Mouse (Mus musculus): Measurements from ENCODE around the gene Serpina3i.
"Not testable (repeated sequence)": the region's sequence is repeated elsewhere in the genome, so short reads cannot be mapped to it uniquely, and the experiment has no call there.

The Serpina3i gene

GRCm38 (mm10) chr12:104262863-104263262 lies at the start of gene Serpina3i:
Serpina3i (plus strand) TSS chr12:104263122.
- DNase-seq, result peak; percentile 27

DNA sequence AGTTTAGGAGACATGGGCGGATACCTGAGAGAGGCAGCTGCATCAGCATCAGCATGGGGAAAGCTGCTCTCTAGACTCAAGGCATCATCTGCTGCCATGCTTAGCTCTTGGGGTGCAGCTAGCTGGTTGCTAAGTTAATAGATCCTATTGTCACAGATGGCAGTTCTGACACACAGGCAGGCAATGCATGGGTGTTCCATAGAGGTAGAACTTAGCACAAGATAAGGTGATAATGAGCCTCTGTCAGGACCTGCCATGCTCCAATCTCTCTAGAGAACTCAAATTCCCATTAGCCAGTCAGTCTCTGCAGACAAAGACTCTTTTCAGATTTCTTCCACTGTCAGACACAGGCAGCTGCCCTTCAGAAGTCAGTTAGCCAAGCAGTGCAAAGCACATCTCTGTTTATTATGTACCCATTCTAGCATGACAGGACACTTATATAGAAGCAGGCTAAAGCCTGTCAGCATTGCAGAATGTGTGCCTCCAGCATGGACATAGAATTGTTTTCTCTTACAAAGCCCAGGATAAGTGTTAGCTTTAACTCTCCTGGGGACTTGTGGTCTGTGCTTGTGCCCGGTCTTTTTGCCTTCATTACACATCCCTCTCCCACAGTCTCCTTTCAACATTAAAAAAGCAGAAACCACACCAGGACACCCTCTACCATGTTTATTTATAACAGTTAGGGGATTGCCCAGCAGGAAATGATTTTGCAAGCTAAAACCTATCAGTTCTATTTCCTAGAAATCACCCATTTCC lies 49.1 kb upstream of the Serpina3i start:
- no peak for DNase-seq

- no peak for DNase-seq
Measured at GRCm38 (mm10) chr12:104214445-104214753, 48.5 kb upstream of the Serpina3i start, which contains the start of gene Serpina3f. Serpina3f (plus strand) TSS chr12:104214544.

- DNase-seq, result no peak
Measured at GRCm38 (mm10) chr12:104215249-104215648, 47.7 kb upstream of the Serpina3i start.

GRCm38 (mm10) chr12:104221616-104222015 lies 41.3 kb upstream of the Serpina3i start:
- no peak for DNase-seq

DNA sequence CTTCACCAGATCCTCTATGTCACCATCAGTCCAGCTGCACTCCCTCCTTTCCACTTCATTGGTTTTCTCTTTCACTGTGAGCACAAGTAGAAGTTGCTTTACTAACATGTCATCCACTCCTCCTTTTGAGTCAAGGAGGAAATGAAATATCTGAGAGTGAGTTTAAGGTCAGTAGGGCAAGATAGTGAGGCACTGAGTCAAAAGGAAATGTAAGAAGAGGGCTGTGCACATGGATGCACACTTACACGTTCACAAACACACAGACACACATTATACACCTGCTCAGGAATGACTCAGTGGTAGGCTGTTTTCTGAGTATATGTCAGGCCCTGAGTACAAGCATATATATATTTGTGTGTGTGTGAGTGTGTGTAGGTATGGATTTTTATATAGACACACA lies 39.2 kb upstream of the Serpina3i start:
- DNase-seq, result no peak

DNA sequence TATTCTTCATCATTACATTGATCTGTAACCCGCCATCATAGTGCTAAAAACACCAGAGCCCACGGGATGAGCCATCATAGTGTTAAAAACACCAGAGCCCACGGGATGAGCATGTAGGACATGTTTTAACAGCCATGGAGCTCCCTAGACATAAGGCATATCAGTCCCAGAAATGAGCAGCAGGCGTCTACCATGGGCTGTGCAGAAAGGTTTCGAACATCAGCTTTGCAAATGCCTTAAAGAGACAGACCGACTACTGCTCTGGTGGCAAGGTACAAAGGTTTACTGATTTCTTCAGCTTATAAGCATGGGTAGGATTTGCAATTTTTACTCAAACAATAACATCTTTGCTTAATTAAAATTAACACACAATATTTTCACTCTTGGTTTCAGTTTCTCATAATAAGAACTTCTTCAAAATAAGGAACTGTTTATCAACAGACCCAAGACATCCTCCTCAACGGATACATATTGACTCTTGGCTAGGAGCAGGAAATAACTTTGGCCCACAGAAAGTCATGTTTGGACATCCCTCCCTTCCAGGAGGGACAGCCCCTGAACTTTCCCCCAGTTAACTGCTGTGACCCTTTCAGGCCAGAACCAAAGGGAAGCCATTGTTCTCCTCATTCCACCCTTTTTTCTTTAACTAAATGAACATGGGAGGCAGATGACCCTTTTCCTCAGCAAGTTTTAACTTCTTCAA lies 38.2 kb upstream of the Serpina3i start:
- DNase-seq, result peak; percentile 27

DNA sequence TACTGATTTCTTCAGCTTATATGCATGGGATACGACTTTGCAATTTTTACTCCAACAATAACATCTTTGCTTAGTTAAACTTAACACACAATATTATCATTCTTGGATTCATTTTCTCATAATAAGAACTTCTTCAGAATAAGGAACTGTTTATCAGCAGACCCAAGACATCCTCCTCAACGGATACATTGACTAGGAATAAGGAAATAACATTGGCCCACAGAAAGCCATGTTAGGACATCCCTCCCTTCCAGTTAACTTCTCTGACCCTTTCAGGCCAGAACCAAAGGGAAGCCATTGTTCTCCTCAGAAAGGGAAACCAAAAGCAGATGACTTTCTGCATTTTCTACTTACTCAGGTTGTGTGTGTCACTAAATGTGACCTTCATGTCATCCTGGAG lies 32.2 kb upstream of the Serpina3i start:
- no peak for DNase-seq

- DNase-seq, result no peak
Measured at GRCm38 (mm10) chr12:104235915-104236314, 27.0 kb upstream of the Serpina3i start, which contains the start of gene Serpina3g. Serpina3g (plus strand) TSS chr12:104236245.

GRCm38 (mm10) chr12:104238048-104238447 lies 24.9 kb upstream of the Serpina3i start:
- DNase-seq, result not testable (repeated sequence)

DNA sequence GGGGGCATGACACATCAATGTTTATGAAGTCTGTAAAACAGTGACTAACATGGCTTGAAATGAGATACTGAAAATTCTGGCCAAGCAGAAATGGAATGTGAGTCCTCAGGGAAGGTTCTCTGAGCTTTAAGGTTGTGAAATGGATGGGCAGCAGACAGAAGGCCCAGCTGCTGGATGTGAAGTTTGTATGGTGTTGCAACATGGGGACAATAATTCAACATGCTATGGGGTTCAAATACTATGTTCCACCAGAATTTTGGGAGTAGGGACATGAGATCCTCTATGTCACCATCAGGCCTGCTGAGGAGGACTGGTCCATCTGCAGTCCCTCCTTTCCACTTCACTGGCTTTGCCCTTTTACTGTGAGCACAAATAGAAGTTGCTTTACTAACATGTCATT lies 19.6 kb upstream of the Serpina3i start:
- DNase-seq, result peak; percentile 13

DNA sequence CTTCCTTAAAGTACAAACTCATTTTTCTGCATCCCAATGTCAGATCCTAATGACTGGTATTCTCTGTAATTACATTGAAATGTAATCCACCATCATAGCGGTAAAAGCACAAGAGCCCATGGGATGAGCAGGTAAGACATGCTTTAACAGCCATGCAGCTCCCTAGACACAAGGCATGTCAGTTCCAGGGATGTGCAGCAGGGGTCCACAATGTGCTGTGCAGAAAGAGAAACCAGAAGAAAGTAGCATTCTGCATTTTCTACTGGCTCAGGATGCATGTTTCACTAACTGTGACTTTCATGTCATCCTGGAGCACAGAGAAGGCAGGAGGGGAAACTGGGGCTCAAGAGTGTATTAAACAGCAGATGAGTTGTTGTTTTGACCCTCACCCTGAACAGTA lies 17.8 kb upstream of the Serpina3i start:
- DNase-seq, result no peak

DNA sequence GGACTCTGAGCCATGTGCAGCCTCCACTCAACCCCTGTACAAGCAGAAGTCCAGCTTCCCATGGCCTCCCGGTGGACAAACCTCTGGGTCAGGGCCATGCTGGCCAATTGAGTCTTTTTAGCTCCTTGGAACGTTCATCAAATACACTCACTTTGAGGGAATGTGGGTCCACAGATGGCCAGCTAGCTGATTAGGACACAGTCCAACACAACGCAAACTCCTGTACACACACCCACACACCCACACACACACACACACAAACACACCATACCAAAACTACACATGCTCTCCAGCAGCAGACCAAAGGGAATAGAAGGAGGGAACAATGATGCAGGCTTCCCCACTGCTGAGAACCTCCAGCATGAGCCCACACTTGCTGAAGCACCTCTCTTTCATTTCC lies 17.3 kb upstream of the Serpina3i start:
- DNase-seq, result no peak

- no peak for DNase-seq
Measured at GRCm38 (mm10) chr12:104247553-104248002, 15.3 kb upstream of the Serpina3i start.

GRCm38 (mm10) chr12:104248231-104248630 lies 14.7 kb upstream of the Serpina3i start:
- DNase-seq, result no peak

- no peak for DNase-seq
Measured at GRCm38 (mm10) chr12:104261041-104261440, 1.9 kb upstream of the Serpina3i start.

GRCm38 (mm10) chr12:104266374-104266773 lies 3.5 kb downstream of the Serpina3i start:
- DNase-seq, result no peak

GRCm38 (mm10) chr12:104278216-104279055 lies 15.5 kb downstream of the Serpina3i start:
- DNase-seq, result no peak

- DNase-seq, result no peak
Measured at GRCm38 (mm10) chr12:104279056-104279435, 16.1 kb downstream of the Serpina3i start.

GRCm38 (mm10) chr12:104283380-104283779 lies 20.5 kb downstream of the Serpina3i start:
- no peak for DNase-seq

DNA sequence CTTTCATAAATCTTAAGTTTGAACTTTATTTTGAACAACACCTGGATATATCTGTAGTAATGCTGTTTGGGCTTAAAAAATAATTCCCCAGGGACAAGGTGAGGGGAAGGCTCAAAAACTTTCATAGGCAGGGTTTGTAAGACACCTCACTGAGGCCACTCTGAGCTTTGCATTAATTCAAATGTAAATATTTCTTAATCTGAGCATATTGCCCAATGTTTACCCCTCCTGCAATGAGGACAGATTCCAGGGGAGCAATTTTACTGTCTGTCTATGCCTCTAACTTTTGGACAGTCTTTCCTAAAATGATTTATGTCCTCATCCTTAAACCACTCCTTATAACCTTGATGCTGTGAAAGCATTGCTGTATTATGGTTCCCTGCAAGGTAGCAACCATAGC lies 25.4 kb downstream of the Serpina3i start:
- no peak for DNase-seq

GRCm38 (mm10) chr12:104289872-104290271 lies 26.9 kb downstream of the Serpina3i start:
- no peak for DNase-seq

DNA sequence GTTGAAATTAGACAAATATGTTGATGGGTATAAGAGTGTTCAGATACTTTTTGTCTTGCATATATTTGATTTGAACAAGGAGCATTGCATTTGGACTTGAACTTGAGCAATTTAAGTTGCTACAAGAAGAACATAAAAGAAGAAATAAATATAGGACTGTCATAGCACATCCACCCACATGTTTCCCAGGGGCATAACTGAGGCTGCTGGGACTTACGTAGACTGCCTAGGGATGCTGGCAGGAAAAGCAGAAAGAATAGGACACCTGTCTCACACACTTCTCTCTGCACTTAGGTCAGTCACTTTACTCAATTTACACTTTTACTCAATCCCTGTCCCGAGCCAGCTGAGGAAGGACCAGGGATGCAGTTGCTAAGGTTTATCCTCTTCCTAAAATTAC lies 31.0 kb downstream of the Serpina3i start:
- no peak for DNase-seq
